Mouse (Mus musculus) spleen, adult 2 months (tissue): ENCODE measurements around the gene Tbxas1. TPM values are rescaled to one million over a fixed set of nuclear protein-coding genes. Genes with fewer than 3 reads are reported as not detected.

Experiments used
- DNase-seq, 2 experiments: peaks; one replicate each; pipeline versions ENCODE4 v3.0.0 to v3.0.0-alpha.2; 2012 to 2021; ENCODE audit warnings: low spot score in 2 of 2, low read depth in 1 of 2
- H3K27ac ChIP-seq: fragments of 200-500 bp; 2 replicates; pipeline ENCODE4 v1.5.1; 2012; ENCODE audit warnings: low read length, inconsistent platforms; ENCODE audit not compliant: insufficient read depth
- H3K27me3 ChIP-seq: fragments of 200-500 bp; 2 replicates; pipeline ENCODE4 v1.6.1; 2012; ENCODE audit warnings: mild to moderate bottlenecking, moderate library complexity, low read length, inconsistent platforms; ENCODE audit not compliant: control insufficient read depth, insufficient read depth
- H3K36me3 ChIP-seq: fragments of 200-500 bp; 2 replicates; pipeline ENCODE4 v1.6.1; 2012; ENCODE audit warnings: mild to moderate bottlenecking, low read length, inconsistent platforms; ENCODE audit not compliant: control insufficient read depth, insufficient read depth
- H3K4me1 ChIP-seq: fragments of 200-500 bp; 2 replicates; pipeline ENCODE4 v1.6.1; 2011; ENCODE audit warnings: inconsistent platforms; ENCODE audit not compliant: control insufficient read depth, insufficient read depth, insufficient read length
- H3K4me3 ChIP-seq: fragments of 200-500 bp; 2 replicates; pipeline ENCODE4 v1.5.1; 2011; ENCODE audit warnings: mild to moderate bottlenecking, inconsistent platforms; ENCODE audit not compliant: insufficient read depth, insufficient read length; ENCODE audit errors: extremely low read depth
- CTCF ChIP-seq: fragments of 200-500 bp; IDR thresholded peaks from 2 replicates; pipeline ENCODE4 v1.5.1; 2011; ENCODE audit warnings: mild to moderate bottlenecking, inconsistent platforms; ENCODE audit not compliant: insufficient read depth, insufficient read length, insufficient replicate concordance; ENCODE audit errors: extremely low read depth
- POLR2A ChIP-seq: fragments of 200-500 bp; IDR thresholded peaks from 2 replicates; pipeline ENCODE4 v1.6.1; 2011; ENCODE audit warnings: low read depth, low read length, inconsistent platforms
- WGBS: fragments of 180-500 bp; shearing (Covaris S2); methylation state at CpG from one replicate; pipeline ENCODE4 v1.1.7; 2018; 5-methylcytosine and 5-hydroxymethylcytosine counted together
- polyA plus RNA-seq: library from polyadenylated mRNA; depleted of rRNA; stranded (reverse); fragments of >200 nt; gene quantifications from 2 replicates; pipeline ENCODE4 v1.2.3, GENCODE M21; 2012

Gene Tbxas1
- polyA plus RNA-seq, 1 experiment, result 14.0 TPM

- 86% methylated on average over 1 of the region's 1 CpGs for WGBS
- Histone ChIP-seq H3K27ac (no peak overlapping the region), H3K36me3 (no peaks in the 10 kb centered on the region), H3K4me3 (no peak overlapping the region), H3K27me3 (no peaks in the 10 kb centered on the region), H3K4me1 (no peaks in the 10 kb centered on the region)
- no peak for TF ChIP-seq POLR2A
- no peak for TF ChIP-seq CTCF
- DNase-seq, result no peak
Observed at GRCm38 (mm10) chr6:38885132-38885531, 9.9 kb downstream of the Tbxas1 start.

GRCm38 (mm10) chr6:38887436-38887835 lies 12.2 kb downstream of the Tbxas1 start:
- Histone ChIP-seq H3K27ac (no peak overlapping the region), H3K4me1 (no peaks in the 10 kb centered on the region), H3K27me3 (no peaks in the 10 kb centered on the region), H3K36me3 (no peaks in the 10 kb centered on the region), H3K4me3 (no peak overlapping the region)
- no peak for DNase-seq
- 94% methylated on average over 4 of the region's 4 CpGs for WGBS
- no peak for TF ChIP-seq POLR2A
- TF ChIP-seq CTCF, result no peak

GRCm38 (mm10) chr6:38889156-38889555 lies 14.0 kb downstream of the Tbxas1 start:
- no peaks in the 10 kb centered on the region for H3K4me1 ChIP-seq

GRCm38 (mm10) chr6:38892017-38892416 lies 16.8 kb downstream of the Tbxas1 start:
- H3K27me3 ChIP-seq, result no peaks in the 10 kb centered on the region
- H3K36me3 ChIP-seq, result no peaks in the 10 kb centered on the region
- no peak overlapping the region for H3K27ac ChIP-seq
- no peak for DNase-seq
- TF ChIP-seq POLR2A, result no peak
- WGBS, result 76% methylated on average over 2 of the region's 2 CpGs
- H3K4me3 ChIP-seq, result no peak overlapping the region
- H3K4me1 ChIP-seq, result no peaks in the 10 kb centered on the region; the same call in 1 of the 2 replicates

More at GRCm38 (mm10) chr6:38889156-38889555, 14.0 kb downstream of the Tbxas1 start:
- Histone ChIP-seq H3K4me3 (no peak overlapping the region), H3K27ac (no peak overlapping the region), H3K36me3 (no peaks in the 10 kb centered on the region), H3K27me3 (no peaks in the 10 kb centered on the region)
- TF ChIP-seq POLR2A, result no peak
- TF ChIP-seq CTCF, result no peak
- WGBS, result 81% methylated on average over 6 of the region's 6 CpGs
- no peak for DNase-seq

- Histone ChIP-seq H3K27ac (no peak overlapping the region), H3K4me1 (no peaks in the 10 kb centered on the region; the same call in 1 of the 2 replicates), H3K27me3 (no peaks in the 10 kb centered on the region), H3K4me3 (no peak overlapping the region), H3K36me3 (no peaks in the 10 kb centered on the region)
- no peak for DNase-seq
- WGBS, result 95% methylated on average over 3 of the region's 3 CpGs
- TF ChIP-seq CTCF, result no peak
- no peak for TF ChIP-seq POLR2A
Observed at GRCm38 (mm10) chr6:38893615-38894014, 18.4 kb downstream of the Tbxas1 start.

GRCm38 (mm10) chr6:38900073-38900472 lies 24.9 kb downstream of the Tbxas1 start:
- peaks cover 7% of the 10 kb centered on the region; the same call in 1 of the 2 replicates for H3K4me1 ChIP-seq
- H3K27me3 ChIP-seq, result no peaks in the 10 kb centered on the region
- H3K27ac ChIP-seq, result no peak overlapping the region
- 37% methylated on average over 4 of the region's 4 CpGs for WGBS
- no peaks in the 10 kb centered on the region for H3K36me3 ChIP-seq
- no peak overlapping the region for H3K4me3 ChIP-seq
- no peak for TF ChIP-seq CTCF
- no peak for TF ChIP-seq POLR2A
- no peak for DNase-seq

- no peaks in the 10 kb centered on the region for H3K27me3 ChIP-seq
- H3K27ac ChIP-seq, result no peak overlapping the region
- WGBS, result 59% methylated on average over 4 of the region's 4 CpGs
- no peak for TF ChIP-seq CTCF
- TF ChIP-seq POLR2A, result no peak
- no peaks in the 10 kb centered on the region for H3K36me3 ChIP-seq
- no peak for DNase-seq
- H3K4me1 ChIP-seq, result peaks cover 7% of the 10 kb centered on the region; the same call in 1 of the 2 replicates
- H3K4me3 ChIP-seq, result no peak overlapping the region
Observed at GRCm38 (mm10) chr6:38900479-38901126, 25.4 kb downstream of the Tbxas1 start.
